Mouse (Mus musculus) hindbrain, postnatal 0 days (tissue): Measurements from ENCODE around the gene Atp6v1g1. TPM values are rescaled to one million over a fixed set of nuclear protein-coding genes. Genes with fewer than 3 reads are reported as not detected.

Experiments
- ATAC-seq: fragments of 200-750 bp; cut with Nextera tagmentation; 2 replicates; pipeline ENCODE4 v1.8.0; 2017; ENCODE audit warnings: mild to moderate bottlenecking, moderate TSS enrichment, moderate library complexity
- DNase-seq: peaks from one replicate; pipeline ENCODE4 v3.0.0-alpha.2; 2015; ENCODE audit warnings: low spot score
- H3K27ac ChIP-seq: fragments of 300-500 bp; sonication (generic); 2 replicates; pipeline ENCODE4 v1.5.1; 2014; ENCODE audit warnings: mild to moderate bottlenecking
- H3K27me3 ChIP-seq: fragments of 300-500 bp; sonication (generic); 2 replicates; pipeline ENCODE4 v1.6.1; 2014; ENCODE audit warnings: low read length, mixed read lengths; ENCODE audit not compliant: insufficient read depth
- H3K36me3 ChIP-seq: fragments of 300-500 bp; sonication (generic); 2 replicates; pipeline ENCODE4 v1.6.1; 2014; ENCODE audit warnings: low read length, mixed read lengths; ENCODE audit not compliant: insufficient read depth
- H3K4me1 ChIP-seq: fragments of 300-500 bp; sonication (generic); 2 replicates; pipeline ENCODE4 v1.6.1; 2014; ENCODE audit warnings: antibody characterized with exemption, low read length, mixed read lengths; ENCODE audit not compliant: insufficient read depth
- H3K4me2 ChIP-seq: fragments of 300-500 bp; sonication (generic); 2 replicates; pipeline ENCODE4 v1.6.1; 2014; ENCODE audit warnings: low read depth, mild to moderate bottlenecking, low read length, moderate library complexity, mixed read lengths
- H3K4me3 ChIP-seq: fragments of 300-500 bp; sonication (generic); 2 replicates; pipeline ENCODE4 v1.5.1; 2014; ENCODE audit warnings: low read length
- H3K9ac ChIP-seq: fragments of 300-500 bp; sonication (generic); replicated peaks from 2 replicates; pipeline ENCODE4 v1.6.1; 2014; ENCODE audit warnings: mild to moderate bottlenecking, low read length, moderate library complexity, mixed read lengths
- H3K9me3 ChIP-seq: fragments of 300-500 bp; sonication (generic); 2 replicates; pipeline ENCODE4 v1.6.1; 2016; ENCODE audit warnings: low read length, mixed read lengths
- CTCF ChIP-seq: IDR thresholded peaks from 2 replicates; pipeline ENCODE4 v1.5.1; 2016; ENCODE audit warnings: antibody characterized with exemption, control low read depth, low read depth
- WGBS: fragments of 180-500 bp; shearing (Covaris S2); extraction: QIAGEN DNeasy Blood & Tissue Kit; methylation state at CpG from one replicate; pipeline ENCODE4 v1.1.7; 2014; 5-methylcytosine and 5-hydroxymethylcytosine counted together
- polyA plus RNA-seq: library from polyadenylated mRNA; unstranded; fragments of >200 nt; fragmentation: Nextera tagmentation; extraction: Ambion mirVana; gene quantifications from 2 replicates; pipeline ENCODE4 v1.2.1, GENCODE M21; 2015
- total RNA-seq: library from RNA; depleted of rRNA; stranded (reverse); fragments of >200 nt; gene quantifications from 2 replicates; pipeline ENCODE4 v1.2.3, GENCODE M21; 2014

Atp6v1g1 gene
- total and polyA plus RNA-seq, 2 experiments from 2014 or later: 125 to 357 TPM

DNA sequence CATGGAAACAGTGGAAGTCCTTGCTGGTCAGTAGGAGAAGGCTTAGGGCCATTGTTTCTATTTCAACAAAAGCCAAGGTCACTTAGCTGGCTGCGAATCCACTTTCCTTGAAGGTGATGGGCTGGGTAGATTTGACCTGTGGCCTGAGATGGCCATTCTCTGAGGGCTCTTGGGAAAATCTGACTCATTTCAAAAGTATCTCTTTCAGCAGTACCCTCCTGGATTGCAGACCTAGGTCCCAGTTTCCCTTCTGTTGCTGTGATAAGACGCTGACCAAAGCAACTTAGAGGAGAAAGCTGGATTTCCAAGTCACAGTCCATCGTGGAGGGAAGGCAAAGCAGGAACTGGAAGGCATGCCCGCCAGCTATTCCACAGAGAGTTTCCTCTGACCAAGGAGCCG, 40.6 kb upstream of the Atp6v1g1 start:
- WGBS: 73% methylated on average over 5 of the region's 5 CpGs
- Histone ChIP-seq H3K27me3 (no peaks in the 10 kb centered on the region), H3K36me3 (no peaks in the 10 kb centered on the region), H3K4me1 (no peaks in the 10 kb centered on the region), H3K9me3 (no peaks in the 10 kb centered on the region), H3K27ac (no peak overlapping the region), H3K4me3 (no peak overlapping the region), H3K9ac (no peak overlapping the region), H3K4me2 (no peak overlapping the region)
- no peak for TF ChIP-seq CTCF
- no peak for ATAC-seq
- DNase-seq: no peak

DNA sequence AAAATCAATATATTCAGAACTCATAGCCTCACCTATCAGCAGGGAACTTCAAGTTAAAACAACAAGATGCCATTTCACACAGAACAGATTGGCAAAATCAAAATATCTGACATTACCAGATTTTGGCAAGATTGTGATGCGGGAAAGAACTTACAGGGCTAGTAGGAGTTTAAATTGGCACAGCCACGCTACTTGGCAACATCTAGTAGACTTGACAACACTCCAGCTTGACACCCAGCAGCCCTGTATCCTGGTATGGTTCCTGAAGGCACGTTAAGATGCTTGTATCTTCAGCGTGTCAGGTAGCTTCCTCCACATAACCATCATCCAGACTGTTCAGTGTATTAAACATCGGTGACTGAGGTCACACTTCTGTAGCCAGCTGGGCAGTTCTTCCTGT, 37.1 kb upstream of the Atp6v1g1 start:
- DNase-seq: no peak
- no peak overlapping the region for H3K9ac ChIP-seq
- no peak overlapping the region for H3K27ac ChIP-seq
- no peak overlapping the region for H3K4me3 ChIP-seq
- WGBS: 72% methylated on average over 5 of the region's 5 CpGs
- TF ChIP-seq CTCF: no peak
- H3K4me2 ChIP-seq: no peak overlapping the region
- H3K4me1 ChIP-seq: no peaks in the 10 kb centered on the region
- H3K9me3 ChIP-seq: no peaks in the 10 kb centered on the region
- ATAC-seq: no peak
- H3K36me3 ChIP-seq: no peaks in the 10 kb centered on the region
- no peaks in the 10 kb centered on the region for H3K27me3 ChIP-seq

DNA sequence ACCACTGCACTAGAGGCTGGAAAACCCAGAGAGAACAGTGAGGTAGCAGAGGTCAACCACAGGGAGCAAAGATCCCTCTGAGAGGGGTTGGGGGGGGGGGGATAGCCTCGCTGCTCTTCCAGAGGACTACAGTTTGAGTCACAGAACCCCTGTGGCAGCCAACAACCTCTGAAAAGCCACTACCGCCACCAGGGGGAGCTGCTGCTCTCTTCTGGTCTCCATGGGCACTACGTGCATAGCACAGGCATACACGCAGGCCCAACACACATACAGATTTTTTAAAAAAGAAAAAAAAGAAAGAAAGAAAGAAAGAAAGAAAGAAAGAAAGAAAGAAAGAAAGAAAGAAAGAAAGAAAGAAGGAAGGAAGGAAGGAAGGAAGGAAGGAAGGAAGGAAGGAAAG, 36.3 kb upstream of the Atp6v1g1 start:
- no peaks in the 10 kb centered on the region for H3K9me3 ChIP-seq
- TF ChIP-seq CTCF: peak; percentile 63
- no peak for ATAC-seq
- no peak overlapping the region for H3K9ac ChIP-seq
- H3K4me1 ChIP-seq: no peaks in the 10 kb centered on the region
- H3K4me2 ChIP-seq: no peak overlapping the region
- 33% methylated on average over 4 of the region's 4 CpGs for WGBS
- peak; percentile 54 for DNase-seq
- no peaks in the 10 kb centered on the region for H3K36me3 ChIP-seq
- H3K27me3 ChIP-seq: no peaks in the 10 kb centered on the region
- H3K4me3 ChIP-seq: no peak overlapping the region
- no peak overlapping the region for H3K27ac ChIP-seq

DNA sequence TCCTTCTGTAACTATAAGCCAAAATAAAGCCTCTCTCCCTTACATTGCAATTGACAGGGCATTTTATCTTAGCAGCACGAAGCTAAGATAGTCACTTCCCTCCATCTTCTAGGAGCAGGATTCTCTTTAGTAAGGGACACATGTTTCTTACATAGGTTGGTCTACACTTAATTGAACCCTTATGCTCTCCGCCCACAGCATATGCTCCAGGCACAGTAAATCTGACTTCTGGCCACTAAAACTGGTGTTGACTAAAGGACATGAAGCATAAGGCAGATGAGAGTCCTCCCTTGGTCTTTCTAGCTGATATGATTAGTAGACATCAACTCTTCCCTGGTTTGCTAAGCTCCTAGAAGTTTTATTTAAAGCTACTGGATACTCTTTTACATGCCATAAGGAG, 31.7 kb upstream of the Atp6v1g1 start:
- H3K4me2 ChIP-seq: no peak overlapping the region
- no peak for DNase-seq
- no peaks in the 10 kb centered on the region for H3K36me3 ChIP-seq
- TF ChIP-seq CTCF: no peak
- H3K9me3 ChIP-seq: no peaks in the 10 kb centered on the region
- H3K4me3 ChIP-seq: no peak overlapping the region
- no peak overlapping the region for H3K9ac ChIP-seq
- H3K4me1 ChIP-seq: no peaks in the 10 kb centered on the region
- H3K27me3 ChIP-seq: no peaks in the 10 kb centered on the region
- 88% methylated on average over 2 of the region's 2 CpGs for WGBS
- no peak overlapping the region for H3K27ac ChIP-seq
- no peak for ATAC-seq

DNA sequence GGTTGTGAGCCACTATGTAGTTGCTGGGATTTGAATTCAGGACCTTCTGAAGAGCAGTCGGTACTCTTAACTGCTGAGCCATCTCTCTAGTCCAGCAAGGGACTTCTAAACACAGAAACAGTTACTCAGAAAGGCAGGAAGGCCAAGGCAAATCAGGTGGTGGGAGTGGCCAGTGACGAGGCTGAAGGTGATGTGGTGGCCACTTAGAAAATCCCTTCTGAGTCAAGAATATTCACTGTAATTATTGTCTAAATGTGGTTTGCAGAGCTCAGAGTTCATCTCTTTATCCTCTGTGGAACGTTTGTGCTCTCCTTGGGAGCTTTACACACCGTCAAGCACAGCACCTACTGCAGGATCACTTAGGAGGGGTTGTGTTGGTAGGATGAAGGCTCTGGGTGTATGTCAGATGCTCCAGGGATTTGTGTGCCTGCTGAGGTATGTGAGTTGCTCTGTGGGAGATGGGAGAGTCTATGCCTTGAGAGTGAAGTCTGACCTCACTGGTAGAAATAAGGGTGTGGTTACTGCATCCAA, 30.1 kb upstream of the Atp6v1g1 start:
- no peaks in the 10 kb centered on the region for H3K9me3 ChIP-seq
- no peaks in the 10 kb centered on the region for H3K4me1 ChIP-seq
- ATAC-seq (no peak), DNase-seq (no peak)
- H3K9ac ChIP-seq: no peak overlapping the region
- WGBS: 71% methylated on average over 4 of the region's 4 CpGs
- H3K4me3 ChIP-seq: no peak overlapping the region
- no peak overlapping the region for H3K4me2 ChIP-seq
- H3K36me3 ChIP-seq: no peaks in the 10 kb centered on the region
- H3K27me3 ChIP-seq: no peaks in the 10 kb centered on the region
- TF ChIP-seq CTCF: no peak
- no peak overlapping the region for H3K27ac ChIP-seq

DNA sequence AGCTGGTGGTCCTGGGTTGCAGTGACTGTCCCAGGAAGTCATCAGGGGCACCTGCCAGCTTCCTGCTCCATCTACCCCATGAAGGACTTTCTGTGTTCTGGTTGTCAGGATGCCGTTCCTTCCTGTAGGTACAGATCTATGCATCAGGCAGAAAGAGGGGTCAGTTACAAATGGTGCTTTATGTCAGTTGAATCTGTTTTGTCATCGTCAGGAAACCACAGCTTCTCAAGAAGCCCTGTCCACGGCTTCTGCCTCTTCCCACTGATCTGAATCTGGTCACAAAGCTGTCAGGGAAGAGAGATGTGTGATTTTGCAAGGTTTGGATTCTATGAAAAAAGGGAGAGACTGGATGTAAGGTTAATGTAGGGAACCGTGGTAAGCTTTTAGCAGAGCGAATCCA, 29.6 kb upstream of the Atp6v1g1 start:
- no peaks in the 10 kb centered on the region for H3K4me1 ChIP-seq
- no peak for TF ChIP-seq CTCF
- H3K27ac ChIP-seq: no peak overlapping the region
- H3K4me2 ChIP-seq: no peak overlapping the region
- DNase-seq (no peak), ATAC-seq (no peak)
- H3K4me3 ChIP-seq: no peak overlapping the region
- H3K9ac ChIP-seq: no peak overlapping the region
- H3K9me3 ChIP-seq: no peaks in the 10 kb centered on the region
- no peaks in the 10 kb centered on the region for H3K27me3 ChIP-seq
- no peaks in the 10 kb centered on the region for H3K36me3 ChIP-seq
- WGBS: 79% methylated on average over 5 of the region's 5 CpGs

DNA sequence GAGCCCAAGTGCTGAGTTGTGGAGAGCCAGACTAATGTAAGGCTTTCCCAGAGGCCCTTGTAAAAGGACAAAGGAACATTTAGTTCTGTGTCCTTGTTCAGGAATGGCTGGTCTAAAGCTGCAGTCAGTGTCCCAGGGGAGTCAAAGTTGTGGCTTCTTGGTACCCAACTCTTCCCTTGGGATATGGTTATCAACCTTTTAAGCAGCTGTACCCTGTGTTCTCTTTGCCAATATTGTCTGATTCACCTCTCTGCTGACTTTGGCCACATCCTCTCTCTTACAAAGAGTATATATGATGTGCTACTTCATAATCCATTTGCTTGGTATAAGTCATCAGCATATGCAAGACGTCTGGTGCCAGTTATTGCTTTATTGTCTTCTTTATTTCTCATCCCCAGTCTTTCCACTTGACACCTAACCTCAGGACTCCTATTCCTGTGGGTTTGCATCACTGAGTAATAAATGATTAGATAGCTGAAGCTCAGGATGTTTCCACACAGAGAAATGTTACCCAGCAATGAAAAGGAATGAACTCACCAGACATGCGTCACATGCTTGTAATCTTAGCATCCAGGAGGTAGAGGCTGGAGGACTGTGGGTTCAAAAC, 22.7 kb upstream of the Atp6v1g1 start:
- DNase-seq: no peak
- 73% methylated on average over 2 of the region's 2 CpGs for WGBS
- Histone ChIP-seq H3K4me2 (no peak overlapping the region), H3K36me3 (no peaks in the 10 kb centered on the region), H3K9ac (no peak overlapping the region), H3K9me3 (no peaks in the 10 kb centered on the region), H3K4me1 (no peaks in the 10 kb centered on the region), H3K27ac (no peak overlapping the region), H3K27me3 (no peaks in the 10 kb centered on the region), H3K4me3 (no peak overlapping the region)
- no peak for ATAC-seq
- TF ChIP-seq CTCF: no peak
